Mouse (Mus musculus) limb, embryonic 12.5 days (tissue): ENCODE measurements around the gene Fbn1. TPM values are rescaled to one million over a fixed set of nuclear protein-coding genes. Genes with fewer than 3 reads are reported as not detected.

ENCODE experiments used
- ATAC-seq: fragments of 200-750 bp; cut with Nextera tagmentation; 2 replicates; pipeline ENCODE4 v1.8.0; 2017; ENCODE audit warnings: low read depth, moderate TSS enrichment; ENCODE audit not compliant: insufficient number of reproducible peaks, insufficient read depth, low FRiP score, low TSS enrichment
- H3K27ac ChIP-seq: fragments of 300-500 bp; sonication (generic); 2 replicates; pipeline ENCODE4 v1.5.1; 2016; ENCODE audit warnings: mild to moderate bottlenecking, moderate library complexity
- H3K27me3 ChIP-seq: fragments of 300-500 bp; sonication (generic); 2 replicates; pipeline ENCODE4 v1.6.1; 2016; ENCODE audit warnings: mild to moderate bottlenecking, moderate library complexity
- H3K36me3 ChIP-seq: fragments of 300-500 bp; sonication (generic); 2 replicates; pipeline ENCODE4 v1.6.1; 2016; ENCODE audit warnings: mild to moderate bottlenecking, moderate library complexity
- H3K4me1 ChIP-seq: fragments of 300-500 bp; sonication (generic); replicated peaks from 2 replicates; pipeline ENCODE4 v1.6.1; 2016
- H3K4me2 ChIP-seq: fragments of 300-500 bp; sonication (generic); 2 replicates; pipeline ENCODE4 v1.6.1; 2016; ENCODE audit warnings: mild to moderate bottlenecking, moderate library complexity
- H3K4me3 ChIP-seq: fragments of 300-500 bp; sonication (generic); replicated peaks from 2 replicates; pipeline ENCODE4 v1.5.1; 2016; ENCODE audit warnings: mild to moderate bottlenecking
- H3K9ac ChIP-seq: fragments of 300-500 bp; sonication (generic); replicated peaks from 2 replicates; pipeline ENCODE4 v1.6.1; 2016; ENCODE audit warnings: mild to moderate bottlenecking, moderate library complexity
- H3K9me3 ChIP-seq: fragments of 300-500 bp; sonication (generic); 2 replicates; pipeline ENCODE4 v1.6.1; 2016; ENCODE audit warnings: mild to moderate bottlenecking, moderate library complexity
- WGBS: fragments of 180-500 bp; shearing (Covaris S2); methylation state at CpG from one replicate; pipeline ENCODE4 v1.1.7; 2016; 5-methylcytosine and 5-hydroxymethylcytosine counted together
- polyA plus RNA-seq: library from polyadenylated mRNA; unstranded; fragments of >200 nt; fragmentation: Nextera tagmentation; extraction: Ambion mirVana; gene quantifications from 2 replicates; pipeline ENCODE4 v1.2.1, GENCODE M21; 2016

Fbn1 gene
- polyA plus RNA-seq, 1 experiment from 2014 or later = 11.5 TPM

DNA sequence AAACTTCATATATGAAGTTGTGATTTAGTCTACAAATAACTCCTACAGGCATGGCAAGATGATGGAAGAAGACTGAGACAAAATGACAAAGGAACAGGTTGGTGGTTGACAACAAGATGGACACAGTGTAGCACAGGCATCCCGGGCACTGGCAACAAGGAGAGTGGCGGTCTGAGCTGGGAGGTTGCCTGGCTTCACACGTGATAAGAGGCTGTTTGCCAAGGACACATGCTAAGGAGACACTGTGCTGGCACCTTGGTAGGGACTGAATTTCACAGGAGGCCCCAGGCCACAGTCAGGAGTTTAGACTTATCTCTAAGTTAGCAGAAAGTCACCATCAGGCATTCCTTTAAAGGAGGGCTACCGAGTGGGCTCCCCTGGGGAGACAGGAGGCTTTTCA lies 88.1 kb downstream of the Fbn1 start:
- WGBS = 80% methylated on average over 4 of the region's 4 CpGs
- Histone ChIP-seq H3K27ac (0 out of 2 replicates have a peak overlapping the region, but pooled peaks have one; percentile 53), H3K27me3 (no peaks in the 10 kb centered on the region), H3K36me3 (no peaks in the 10 kb centered on the region), H3K9me3 (no peaks in the 10 kb centered on the region), H3K4me1 (peaks cover 5% of the 10 kb centered on the region; the same call in 1 of the 2 replicates), H3K4me2 (no peak overlapping the region), H3K9ac (no peak overlapping the region), H3K4me3 (no peak overlapping the region)
- ATAC-seq = no peak

DNA sequence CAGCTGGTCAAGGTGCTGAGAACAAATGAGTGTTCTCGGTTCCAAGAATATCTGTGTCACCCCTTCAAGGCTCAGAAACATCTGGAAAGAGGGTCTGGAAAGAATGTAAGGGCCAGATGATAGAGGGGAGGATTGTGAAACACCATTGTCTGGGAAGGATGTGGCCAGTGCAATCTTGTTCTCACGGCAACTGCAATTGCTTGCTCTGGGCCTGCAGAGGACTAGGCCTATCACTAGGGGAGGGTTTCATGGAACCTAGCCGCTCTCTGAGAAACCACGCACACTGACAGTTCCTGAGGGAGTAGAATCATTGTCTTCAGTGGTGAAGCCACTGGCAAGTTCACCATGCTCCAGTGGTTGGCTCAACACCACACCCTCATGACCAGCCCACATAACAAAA lies 89.2 kb downstream of the Fbn1 start:
- 71% methylated on average over 4 of the region's 4 CpGs for WGBS
- peaks cover 5% of the 10 kb centered on the region; the same call in 1 of the 2 replicates for H3K4me1 ChIP-seq
- no peak overlapping the region for H3K4me2 ChIP-seq
- no peak overlapping the region for H3K9ac ChIP-seq
- H3K36me3 ChIP-seq = no peaks in the 10 kb centered on the region
- no peaks in the 10 kb centered on the region for H3K27me3 ChIP-seq
- no peak overlapping the region for H3K27ac ChIP-seq
- ATAC-seq = no peak
- H3K9me3 ChIP-seq = no peaks in the 10 kb centered on the region
- no peak overlapping the region for H3K4me3 ChIP-seq

DNA sequence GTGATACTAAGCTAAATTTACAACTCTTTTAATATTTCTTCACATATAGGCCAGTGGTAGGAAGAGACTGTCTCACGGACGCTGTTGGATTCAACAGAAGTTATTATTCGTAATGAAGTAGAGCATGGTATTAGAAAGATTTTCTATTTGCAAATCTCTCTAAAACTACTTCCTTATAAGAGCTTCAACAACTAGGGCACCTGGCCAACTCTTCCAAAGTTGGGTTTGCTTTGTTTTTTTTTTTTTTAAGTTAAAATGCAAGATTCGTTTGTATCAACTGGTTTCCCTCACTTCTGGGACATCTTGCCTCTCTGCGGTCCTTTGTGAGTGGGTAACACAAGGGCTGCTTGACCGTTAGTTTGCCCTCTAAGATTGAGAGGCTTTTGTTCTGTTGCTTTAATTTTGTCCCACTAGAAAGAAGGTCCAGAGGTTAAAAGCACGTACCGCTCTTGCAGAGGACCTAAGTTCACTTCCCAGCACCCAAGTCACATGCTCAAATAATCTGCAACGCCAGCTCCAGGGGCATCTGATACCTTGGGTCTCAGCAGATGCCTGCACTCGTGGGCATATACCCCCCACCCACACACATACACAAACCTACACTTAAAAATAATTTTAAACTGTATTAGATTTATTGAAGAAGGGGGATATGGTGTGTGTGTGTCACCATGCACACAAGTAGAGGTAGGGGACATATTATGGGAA lies 91.1 kb downstream of the Fbn1 start:
- Histone ChIP-seq H3K4me3 (no peak overlapping the region), H3K9me3 (no peaks in the 10 kb centered on the region), H3K27me3 (no peaks in the 10 kb centered on the region), H3K4me2 (no peak overlapping the region), H3K27ac (no peak overlapping the region), H3K36me3 (0 out of 2 replicates have a peak, but pooled peaks cover 3% of the 10 kb centered on the region), H3K9ac (no peak overlapping the region), H3K4me1 (peaks cover 5% of the 10 kb centered on the region; the same call in 1 of the 2 replicates)
- WGBS = 89% methylated on average over 10 of the region's 10 CpGs
- no peak for ATAC-seq

DNA sequence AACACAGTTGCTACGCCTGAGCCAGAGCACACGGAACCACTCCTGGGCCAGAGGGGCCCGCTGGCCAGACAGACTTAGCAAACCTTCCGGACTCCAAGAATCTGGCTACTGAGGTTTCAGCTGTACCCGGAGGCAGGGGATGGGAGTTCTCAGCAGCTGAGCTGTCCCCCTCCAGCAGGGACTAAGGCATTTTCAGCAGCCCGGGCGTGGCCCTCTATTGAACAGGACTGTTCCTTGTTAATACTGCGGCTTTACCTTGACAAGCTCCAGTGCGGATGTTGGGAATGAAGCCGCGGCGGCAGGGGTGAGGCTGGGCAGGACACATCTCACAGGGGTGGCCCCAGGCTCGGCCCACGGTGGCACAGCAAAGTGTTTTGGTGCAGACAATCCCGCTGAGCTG lies 95.4 kb downstream of the Fbn1 start:
- Histone ChIP-seq H3K9me3 (no peaks in the 10 kb centered on the region), H3K4me2 (no peak overlapping the region), H3K27me3 (no peaks in the 10 kb centered on the region), H3K36me3 (0 out of 2 replicates have a peak, but pooled peaks cover 5% of the 10 kb centered on the region), H3K27ac (no peak overlapping the region), H3K4me3 (no peak overlapping the region), H3K4me1 (no peaks in the 10 kb centered on the region), H3K9ac (no peak overlapping the region)
- WGBS = 83% methylated on average over 15 of the region's 15 CpGs
- ATAC-seq = no peak

DNA sequence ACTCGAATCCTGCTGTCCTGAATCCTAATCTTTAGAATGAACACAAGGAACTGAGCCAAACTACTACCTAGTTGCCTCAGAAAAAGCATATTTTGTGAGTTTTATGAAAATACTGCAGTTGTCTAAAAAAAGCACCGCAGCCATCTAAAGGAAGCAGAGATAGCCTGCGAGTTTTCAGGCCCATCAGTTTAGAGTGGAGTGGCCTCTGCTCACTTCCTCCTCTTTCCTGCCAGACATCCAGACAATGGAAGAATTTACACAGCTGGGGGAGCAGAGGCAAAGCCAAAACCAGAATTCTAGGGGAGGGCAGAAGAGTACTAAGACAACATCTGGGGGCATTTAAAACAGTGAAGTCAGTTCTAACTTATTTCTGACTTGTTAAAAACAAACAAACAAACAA lies 96.0 kb downstream of the Fbn1 start:
- no peaks in the 10 kb centered on the region for H3K4me1 ChIP-seq
- no peak for ATAC-seq
- 91% methylated on average over 3 of the region's 3 CpGs for WGBS
- H3K4me2 ChIP-seq = no peak overlapping the region
- H3K36me3 ChIP-seq = 0 out of 2 replicates have a peak, but pooled peaks cover 5% of the 10 kb centered on the region
- H3K27me3 ChIP-seq = no peaks in the 10 kb centered on the region
- no peaks in the 10 kb centered on the region for H3K9me3 ChIP-seq
- H3K27ac ChIP-seq = no peak overlapping the region
- H3K4me3 ChIP-seq = no peak overlapping the region
- H3K9ac ChIP-seq = no peak overlapping the region

DNA sequence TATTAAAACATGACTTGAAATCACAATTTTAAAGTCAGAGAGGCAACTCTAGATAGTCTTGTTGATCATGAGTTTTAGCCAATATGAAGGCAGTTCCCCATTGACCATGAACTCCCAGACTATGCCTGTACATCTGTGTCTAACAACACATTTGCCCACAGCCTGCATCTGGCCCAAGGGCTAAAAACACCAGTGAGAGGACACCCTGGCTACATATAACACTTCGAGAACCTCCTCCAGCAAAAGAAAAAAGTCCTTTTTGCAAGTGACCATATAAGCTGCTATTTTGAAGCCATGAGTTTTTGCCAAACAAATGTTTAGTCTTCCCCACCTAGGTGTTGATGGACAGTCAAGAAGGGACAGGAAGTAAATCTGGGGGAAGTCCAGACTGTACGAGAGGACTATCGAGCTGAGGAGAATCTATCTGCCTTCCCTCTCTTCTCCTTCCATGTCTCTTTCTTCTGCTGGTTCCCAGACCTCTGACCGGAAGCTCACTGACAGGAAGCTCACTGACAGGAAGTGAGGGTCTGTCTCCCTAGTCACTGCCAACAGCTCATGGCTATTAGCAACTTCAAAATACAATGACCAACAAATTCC lies 103.2 kb downstream of the Fbn1 start:
- Histone ChIP-seq H3K4me2 (no peak overlapping the region), H3K9ac (no peak overlapping the region), H3K27me3 (no peaks in the 10 kb centered on the region), H3K9me3 (no peaks in the 10 kb centered on the region), H3K4me1 (no peaks in the 10 kb centered on the region), H3K36me3 (no peaks in the 10 kb centered on the region), H3K4me3 (no peak overlapping the region), H3K27ac (no peak overlapping the region)
- ATAC-seq = no peak
- WGBS = 87% methylated on average over 4 of the region's 4 CpGs

DNA sequence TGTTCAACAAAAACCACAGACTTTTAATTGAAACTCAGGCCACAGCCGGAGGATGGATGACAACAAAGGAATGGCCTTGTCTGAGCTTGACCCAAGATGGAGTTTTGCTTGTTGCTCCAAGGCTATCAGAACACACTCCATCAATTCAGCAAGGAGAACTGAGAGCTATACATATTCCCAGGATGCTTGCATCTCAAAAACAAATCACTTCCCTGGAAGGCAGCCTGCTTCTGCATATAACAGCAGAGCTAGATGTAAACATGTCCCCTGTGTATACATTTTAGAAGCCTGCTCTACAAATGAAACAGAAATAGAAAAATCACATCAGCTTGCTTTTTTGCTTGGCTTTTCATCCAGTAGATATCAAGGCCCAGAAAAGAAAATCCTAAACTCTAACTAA lies 105.5 kb downstream of the Fbn1 start:
- no peak for ATAC-seq
- Histone ChIP-seq H3K27me3 (no peaks in the 10 kb centered on the region), H3K4me2 (no peak overlapping the region), H3K4me3 (no peak overlapping the region), H3K9ac (no peak overlapping the region), H3K27ac (no peak overlapping the region), H3K4me1 (no peaks in the 10 kb centered on the region), H3K9me3 (no peaks in the 10 kb centered on the region), H3K36me3 (peaks cover 3% of the 10 kb centered on the region; the same call in 1 of the 2 replicates)
- WGBS = 89% methylated on average over 1 of the region's 1 CpGs

DNA sequence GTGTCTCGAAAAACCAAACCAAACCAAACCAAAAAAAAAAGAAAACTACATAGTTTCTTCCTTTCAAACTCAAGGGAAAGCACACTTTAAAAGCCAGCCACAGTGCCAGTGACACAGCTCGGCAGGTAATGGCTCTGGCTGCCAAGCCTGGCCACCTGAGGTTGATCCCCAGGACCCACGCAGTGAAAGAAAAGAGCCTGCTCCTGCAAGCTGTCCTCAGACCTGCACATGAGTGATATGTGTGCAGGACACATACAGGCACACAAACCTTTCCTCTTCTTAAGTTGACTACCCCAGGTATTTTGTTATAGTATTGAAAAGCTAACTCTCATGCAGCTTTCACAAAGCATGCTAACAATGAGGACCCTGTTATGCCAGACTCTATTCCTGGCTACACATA lies 107.7 kb downstream of the Fbn1 start:
- Histone ChIP-seq H3K9ac (no peak overlapping the region), H3K27me3 (no peaks in the 10 kb centered on the region), H3K4me1 (no peaks in the 10 kb centered on the region), H3K4me3 (no peak overlapping the region), H3K36me3 (peaks cover 8% of the 10 kb centered on the region; the same call in 1 of the 2 replicates), H3K9me3 (no peaks in the 10 kb centered on the region), H3K4me2 (no peak overlapping the region), H3K27ac (no peak overlapping the region)
- no peak for ATAC-seq
- 87% methylated on average over 3 of the region's 3 CpGs for WGBS

DNA sequence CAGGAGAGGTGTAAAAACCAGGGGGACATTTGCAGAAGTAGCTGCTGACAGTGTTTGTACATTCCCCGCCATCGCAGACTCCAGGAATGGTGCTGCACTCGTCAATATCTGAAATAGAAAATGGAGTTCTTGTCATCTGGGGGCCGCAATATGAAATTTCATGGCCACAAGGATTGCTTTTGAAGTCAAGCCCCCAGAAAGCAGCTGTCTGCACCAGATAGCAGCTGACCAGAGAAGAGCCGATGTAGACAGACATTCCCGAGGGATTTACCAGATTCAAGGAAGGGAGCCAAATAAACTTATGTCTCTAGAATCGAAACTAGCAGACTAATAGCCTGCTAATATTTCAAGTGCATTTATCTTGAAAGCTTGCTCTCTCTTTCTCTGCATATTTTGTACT lies 110.0 kb downstream of the Fbn1 start:
- Histone ChIP-seq H3K27me3 (no peaks in the 10 kb centered on the region), H3K4me2 (no peak overlapping the region), H3K9me3 (no peaks in the 10 kb centered on the region), H3K36me3 (peaks cover 8% of the 10 kb centered on the region; the same call in 1 of the 2 replicates), H3K4me1 (no peaks in the 10 kb centered on the region), H3K9ac (no peak overlapping the region), H3K27ac (no peak overlapping the region), H3K4me3 (no peak overlapping the region)
- WGBS = 91% methylated on average over 7 of the region's 7 CpGs
- no peak for ATAC-seq

DNA sequence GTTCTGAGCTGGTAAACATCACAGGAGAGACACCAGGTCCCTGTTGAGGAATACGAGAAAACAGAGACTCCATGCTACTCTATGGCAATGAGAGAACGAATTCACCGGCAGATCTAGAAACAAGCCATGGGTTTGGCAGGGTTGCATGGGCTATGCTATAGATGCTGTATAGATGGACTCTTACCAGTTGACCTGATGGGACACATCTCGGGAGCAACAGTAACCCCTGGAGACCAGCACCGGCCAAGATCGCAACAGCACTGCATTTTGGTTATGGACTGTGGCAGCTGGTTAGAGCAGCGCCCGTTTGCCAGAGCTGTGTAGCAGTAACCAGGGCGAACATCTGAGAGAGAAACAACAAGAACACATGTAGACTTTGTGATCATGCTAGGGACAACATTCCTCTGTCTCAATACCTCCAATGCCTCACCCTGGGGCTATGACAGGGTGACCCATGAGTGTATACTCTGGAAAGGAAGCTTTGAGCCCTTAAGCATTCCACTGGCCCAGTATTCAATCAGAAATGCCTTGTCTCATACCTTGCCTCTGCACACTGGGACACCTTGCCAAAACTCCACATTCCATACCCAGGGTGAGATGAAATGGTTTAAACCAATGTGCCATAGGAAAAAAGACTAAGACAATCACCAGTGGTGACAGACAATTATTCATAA lies 113.2 kb downstream of the Fbn1 start:
- H3K4me3 ChIP-seq = no peak overlapping the region
- H3K27ac ChIP-seq = no peak overlapping the region
- H3K9me3 ChIP-seq = no peaks in the 10 kb centered on the region
- peaks cover 8% of the 10 kb centered on the region; the same call in 1 of the 2 replicates for H3K36me3 ChIP-seq
- WGBS = 93% methylated on average over 9 of the region's 9 CpGs
- no peaks in the 10 kb centered on the region for H3K27me3 ChIP-seq
- no peak overlapping the region for H3K4me2 ChIP-seq
- H3K4me1 ChIP-seq = no peaks in the 10 kb centered on the region
- H3K9ac ChIP-seq = no peak overlapping the region
- ATAC-seq = no peak

DNA sequence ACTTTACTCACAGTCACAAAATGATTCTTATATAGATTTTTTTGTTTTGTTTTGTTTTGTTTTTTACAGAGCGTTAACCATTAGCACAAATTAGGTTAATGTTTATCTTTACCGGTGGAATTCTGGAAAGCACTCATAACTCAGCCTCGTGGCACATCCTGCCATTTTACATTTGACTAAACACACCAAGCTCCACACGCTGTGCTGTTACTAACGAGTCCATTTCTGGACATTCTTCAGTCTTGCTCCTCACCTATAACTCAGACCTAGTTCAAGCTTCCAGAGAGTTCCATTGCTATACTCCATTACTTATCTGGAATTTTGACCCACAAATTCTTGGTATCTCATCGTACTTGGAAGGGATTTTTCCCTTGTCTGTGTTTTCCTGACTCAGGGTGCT lies 116.2 kb downstream of the Fbn1 start:
- Histone ChIP-seq H3K4me3 (no peak overlapping the region), H3K4me2 (no peak overlapping the region), H3K9me3 (no peaks in the 10 kb centered on the region), H3K27me3 (no peaks in the 10 kb centered on the region), H3K36me3 (peaks cover 21% of the 10 kb centered on the region), H3K4me1 (no peaks in the 10 kb centered on the region), H3K27ac (no peak overlapping the region), H3K9ac (no peak overlapping the region)
- WGBS = 84% methylated on average over 6 of the region's 6 CpGs
- no peak for ATAC-seq
